Mouse (Mus musculus) stomach, embryonic 16.5 days (tissue): ENCODE measurements at regions not wholly inside any gene's neighbourhood (a gene's known extent, or its start where the extent isn't known, plus 50 kb on each side); places are given as distances from the start of the nearest gene placed in this dataset.

Experiments
- ATAC-seq: fragments of 200-750 bp; cut with Nextera tagmentation; 2 replicates; pipeline ENCODE4 v1.8.0; 2017; ENCODE audit warnings: moderate number of reproducible peaks, moderate TSS enrichment; ENCODE audit not compliant: insufficient read depth, low FRiP score
- H3K27ac ChIP-seq: fragments of 300-500 bp; sonication (generic); 2 replicates; pipeline ENCODE4 v1.5.1; 2014; ENCODE audit warnings: low read length
- H3K27me3 ChIP-seq: fragments of 300-500 bp; sonication (generic); 2 replicates; pipeline ENCODE4 v1.6.1; 2014; ENCODE audit warnings: low read length, control low read depth, mixed read lengths; ENCODE audit not compliant: control insufficient read depth, insufficient read depth
- H3K36me3 ChIP-seq: fragments of 300-500 bp; sonication (generic); 2 replicates; pipeline ENCODE4 v1.6.1; 2014; ENCODE audit warnings: low read length; ENCODE audit not compliant: control insufficient read depth, insufficient read depth
- H3K4me1 ChIP-seq: fragments of 300-500 bp; sonication (generic); 2 replicates; pipeline ENCODE4 v1.6.1; 2014; ENCODE audit warnings: low read length, control low read depth, mixed read lengths; ENCODE audit not compliant: control insufficient read depth, insufficient read depth
- H3K4me2 ChIP-seq: fragments of 300-500 bp; sonication (generic); 2 replicates; pipeline ENCODE4 v1.6.1; 2014; ENCODE audit warnings: low read depth, low read length, mixed read lengths
- H3K4me3 ChIP-seq: fragments of 300-500 bp; sonication (generic); replicated peaks from 2 replicates; pipeline ENCODE4 v1.5.1; 2014; ENCODE audit warnings: mild to moderate bottlenecking, low read length
- H3K9ac ChIP-seq: fragments of 300-500 bp; sonication (generic); 2 replicates; pipeline ENCODE4 v1.6.1; 2014; ENCODE audit warnings: low read length
- H3K9me3 ChIP-seq: fragments of 300-500 bp; sonication (generic); replicated peaks from 2 replicates; pipeline ENCODE4 v1.6.1; 2016; ENCODE audit warnings: low read length, control low read depth; ENCODE audit not compliant: control insufficient read depth
- WGBS: fragments of 180-500 bp; shearing (Covaris S2); extraction: QIAGEN DNeasy Blood & Tissue Kit; methylation state at CpG from one replicate; pipeline ENCODE4 v1.1.7; 2014; 5-methylcytosine and 5-hydroxymethylcytosine counted together

DNA sequence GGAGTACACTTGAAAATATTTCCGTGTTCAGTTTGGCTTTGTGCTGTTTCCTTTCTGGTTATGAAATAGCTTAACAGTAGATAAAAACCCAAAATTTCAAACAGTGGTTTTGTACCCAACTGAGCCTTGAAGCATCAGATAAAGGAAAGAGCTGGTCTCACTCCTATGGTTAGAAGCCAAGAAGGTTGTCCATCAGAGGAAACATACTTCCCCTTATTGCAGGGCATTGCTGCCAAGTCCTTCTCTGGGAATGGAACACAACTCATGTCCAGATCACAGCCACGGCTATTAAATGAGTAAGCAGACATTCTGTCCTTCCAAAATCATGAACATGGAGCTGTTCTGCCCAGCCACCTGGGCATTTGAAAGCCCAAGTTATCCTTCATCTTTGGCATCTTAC, 393.1 kb downstream of the Gpam start:
- no peaks in the 10 kb centered on the region for H3K36me3 ChIP-seq
- no peak for ATAC-seq
- 68% methylated on average over 2 of the region's 2 CpGs for WGBS

DNA sequence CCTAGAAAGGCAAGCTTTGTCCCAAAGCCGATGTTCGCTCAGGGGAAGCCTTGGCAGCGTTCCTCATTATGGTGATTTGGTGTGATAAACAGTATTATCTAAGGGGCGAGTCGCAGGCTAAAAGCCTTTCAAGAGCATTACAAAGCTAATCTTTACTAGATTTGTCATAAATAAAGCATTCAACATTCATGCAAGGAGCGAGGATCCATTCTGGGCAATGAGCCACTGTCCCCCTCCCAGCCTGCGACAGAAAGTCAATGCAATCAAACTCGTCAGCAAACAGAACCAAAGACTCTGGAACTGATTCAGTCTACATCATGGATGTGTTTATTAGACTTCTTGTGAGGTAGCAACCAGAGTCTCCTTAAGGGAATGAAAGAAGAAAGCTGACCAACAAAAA, 395.3 kb downstream of the Gpam start:
- H3K9me3 ChIP-seq: no peaks in the 10 kb centered on the region
- H3K36me3 ChIP-seq: no peaks in the 10 kb centered on the region
- WGBS: 35% methylated on average over 8 of the region's 8 CpGs
- ATAC-seq: no peak
- no peak overlapping the region for H3K4me3 ChIP-seq
- H3K4me1 ChIP-seq: no peaks in the 10 kb centered on the region
- H3K27ac ChIP-seq: no peak overlapping the region
- H3K4me2 ChIP-seq: no peak overlapping the region
- H3K9ac ChIP-seq: no peak overlapping the region
- no peaks in the 10 kb centered on the region for H3K27me3 ChIP-seq

More for the DNA sequence above, 393.1 kb downstream of the Gpam start:
- Histone ChIP-seq H3K9me3 (no peaks in the 10 kb centered on the region), H3K9ac (no peak overlapping the region), H3K27me3 (no peaks in the 10 kb centered on the region), H3K27ac (no peak overlapping the region), H3K4me3 (no peak overlapping the region), H3K4me1 (no peaks in the 10 kb centered on the region), H3K4me2 (no peak overlapping the region)

DNA sequence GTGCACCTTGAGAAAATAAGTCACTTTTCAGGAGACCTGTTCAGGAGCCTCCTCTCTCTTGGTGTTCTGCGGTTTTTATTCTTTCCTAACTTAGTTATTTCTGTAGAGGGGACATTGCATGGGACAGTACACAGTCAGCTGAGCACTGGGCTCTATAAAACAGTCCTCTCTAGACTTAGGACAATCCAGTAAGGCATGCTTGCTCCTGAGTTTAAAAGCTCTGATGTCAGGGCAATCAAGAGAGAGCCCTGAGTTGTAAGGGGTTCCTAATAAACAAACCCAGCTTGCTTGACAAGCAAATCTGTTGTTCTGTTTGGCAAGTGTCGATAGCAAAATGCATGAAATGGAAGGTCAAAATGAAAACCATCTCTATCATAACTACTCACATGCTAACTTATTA, 395.7 kb downstream of the Gpam start:
- Histone ChIP-seq H3K4me2 (no peak overlapping the region), H3K4me1 (no peaks in the 10 kb centered on the region), H3K9ac (no peak overlapping the region), H3K36me3 (no peaks in the 10 kb centered on the region), H3K27me3 (no peaks in the 10 kb centered on the region), H3K27ac (no peak overlapping the region), H3K4me3 (no peak overlapping the region), H3K9me3 (no peaks in the 10 kb centered on the region)
- WGBS: 80% methylated on average over 2 of the region's 2 CpGs
- ATAC-seq: no peak

DNA sequence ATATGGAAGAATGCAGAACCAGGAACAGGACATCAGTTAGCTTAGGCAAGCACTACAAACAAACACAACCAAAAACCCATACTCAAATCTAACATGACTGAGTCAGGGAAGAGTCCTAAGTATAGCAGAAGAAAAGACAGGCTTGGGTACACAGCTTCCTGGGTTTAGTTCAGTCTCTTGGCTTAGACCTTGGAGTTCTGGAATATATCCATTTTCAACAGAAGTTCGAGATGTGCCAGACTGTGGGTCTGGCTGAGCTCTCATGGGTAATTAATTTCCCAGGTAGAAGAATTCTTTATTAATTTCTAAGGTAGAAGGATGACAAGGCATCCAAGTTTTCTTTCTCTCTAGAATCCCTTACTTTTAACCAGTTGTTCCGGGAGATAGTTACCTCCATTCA, 396.2 kb downstream of the Gpam start:
- no peaks in the 10 kb centered on the region for H3K27me3 ChIP-seq
- no peaks in the 10 kb centered on the region for H3K36me3 ChIP-seq
- H3K27ac ChIP-seq: no peak overlapping the region
- H3K9me3 ChIP-seq: no peaks in the 10 kb centered on the region
- 78% methylated on average over 2 of the region's 2 CpGs for WGBS
- no peak overlapping the region for H3K9ac ChIP-seq
- H3K4me2 ChIP-seq: no peak overlapping the region
- no peaks in the 10 kb centered on the region for H3K4me1 ChIP-seq
- ATAC-seq: no peak
- H3K4me3 ChIP-seq: no peak overlapping the region

DNA sequence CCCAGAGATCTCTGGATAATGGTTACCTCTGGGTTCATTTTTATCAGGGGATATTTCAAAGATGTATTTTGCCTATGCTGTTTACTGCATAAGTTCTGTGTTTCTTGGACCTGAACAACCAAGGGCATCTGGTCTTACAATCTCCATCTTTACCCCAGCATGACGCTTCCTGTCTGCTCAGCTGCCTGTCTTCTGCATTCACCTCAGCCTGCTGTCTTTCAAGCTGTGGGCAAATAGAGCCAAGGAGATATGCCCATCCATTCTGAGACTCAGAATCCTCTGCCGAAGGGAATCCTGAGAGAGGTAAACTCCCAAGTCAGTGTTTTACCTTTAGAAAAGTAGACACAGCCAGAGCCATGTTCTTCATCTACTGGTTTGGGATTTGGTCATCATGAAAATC, 396.7 kb downstream of the Gpam start:
- Histone ChIP-seq H3K27me3 (no peaks in the 10 kb centered on the region), H3K27ac (no peak overlapping the region), H3K4me2 (no peak overlapping the region), H3K4me3 (no peak overlapping the region), H3K36me3 (no peaks in the 10 kb centered on the region), H3K4me1 (no peaks in the 10 kb centered on the region), H3K9me3 (no peaks in the 10 kb centered on the region), H3K9ac (no peak overlapping the region)
- no peak for ATAC-seq
- WGBS: 86% methylated on average over 2 of the region's 2 CpGs

DNA sequence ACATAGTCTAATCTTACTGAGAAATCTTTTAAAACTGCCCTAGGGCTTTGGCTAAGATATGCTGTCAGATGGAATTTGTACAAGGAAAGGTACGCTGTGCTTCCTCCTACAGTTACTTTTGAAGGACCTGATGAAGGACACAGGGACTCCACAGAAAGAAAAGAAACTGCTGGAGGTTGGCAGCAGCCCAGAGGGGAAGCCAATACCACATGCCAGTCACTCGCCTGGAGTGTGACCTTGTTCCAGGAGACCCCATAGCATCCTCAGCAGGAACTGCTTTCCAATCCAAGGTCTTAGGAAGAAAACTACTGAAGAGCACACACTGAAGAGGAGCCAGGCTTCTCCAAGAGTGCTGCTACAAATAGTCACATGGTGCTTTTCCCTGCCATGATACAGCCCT, 404.9 kb downstream of the Gpam start:
- Histone ChIP-seq H3K27ac (no peak overlapping the region), H3K4me1 (no peaks in the 10 kb centered on the region), H3K9ac (no peak overlapping the region), H3K9me3 (no peaks in the 10 kb centered on the region), H3K36me3 (no peaks in the 10 kb centered on the region), H3K4me2 (no peak overlapping the region), H3K27me3 (no peaks in the 10 kb centered on the region), H3K4me3 (no peak overlapping the region)
- no peak for ATAC-seq
- 66% methylated on average over 2 of the region's 2 CpGs for WGBS

DNA sequence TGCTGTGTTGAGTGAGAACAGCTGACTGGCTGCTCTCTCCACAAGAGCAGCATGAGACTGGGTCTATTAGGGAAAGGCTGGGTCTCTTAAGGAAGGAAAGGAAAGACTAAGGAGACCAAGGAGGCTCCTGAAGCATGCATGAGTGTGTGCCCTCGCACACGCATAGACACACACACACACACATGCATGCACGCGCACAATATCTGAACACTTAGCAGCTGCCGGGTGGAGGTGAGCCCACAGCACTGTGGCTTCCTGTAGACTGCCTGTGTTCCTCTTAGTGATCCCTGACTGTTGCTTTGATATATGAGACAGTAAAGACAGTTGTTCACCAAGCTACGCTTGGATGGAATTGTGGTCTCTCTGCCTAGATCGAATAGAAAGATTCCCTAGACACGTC, 429.6 kb downstream of the Gpam start:
- Histone ChIP-seq H3K9ac (no peak overlapping the region), H3K27ac (no peak overlapping the region), H3K9me3 (no peaks in the 10 kb centered on the region), H3K4me3 (no peak overlapping the region), H3K4me1 (no peaks in the 10 kb centered on the region), H3K36me3 (no peaks in the 10 kb centered on the region), H3K4me2 (no peak overlapping the region), H3K27me3 (no peaks in the 10 kb centered on the region)
- no peak for ATAC-seq
- 89% methylated on average over 8 of the region's 8 CpGs for WGBS

DNA sequence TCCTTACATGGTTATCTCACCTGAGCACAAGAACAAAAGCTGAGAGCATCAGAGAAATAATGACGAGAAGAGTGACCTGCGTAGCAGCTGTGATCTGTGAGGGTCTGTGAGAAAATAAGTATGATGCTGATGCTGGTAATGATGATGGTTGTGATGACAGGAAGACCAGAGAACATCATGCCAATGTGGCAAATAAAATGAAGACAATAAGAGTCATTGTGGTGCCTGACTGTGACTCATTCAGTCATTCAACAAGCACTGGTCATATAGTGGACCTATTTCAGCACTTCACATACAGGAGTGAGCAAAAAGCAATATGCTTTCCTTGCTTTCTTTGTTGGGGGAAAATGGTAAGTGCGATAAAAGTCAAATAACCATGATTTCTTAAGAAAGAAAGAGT, 433.3 kb downstream of the Gpam start:
- Histone ChIP-seq H3K9me3 (no peaks in the 10 kb centered on the region), H3K27me3 (no peaks in the 10 kb centered on the region), H3K9ac (no peak overlapping the region), H3K4me2 (no peak overlapping the region), H3K27ac (no peak overlapping the region), H3K4me3 (no peak overlapping the region), H3K36me3 (no peaks in the 10 kb centered on the region), H3K4me1 (no peaks in the 10 kb centered on the region)
- no peak for ATAC-seq
- WGBS: 96% methylated on average over 3 of the region's 3 CpGs

DNA sequence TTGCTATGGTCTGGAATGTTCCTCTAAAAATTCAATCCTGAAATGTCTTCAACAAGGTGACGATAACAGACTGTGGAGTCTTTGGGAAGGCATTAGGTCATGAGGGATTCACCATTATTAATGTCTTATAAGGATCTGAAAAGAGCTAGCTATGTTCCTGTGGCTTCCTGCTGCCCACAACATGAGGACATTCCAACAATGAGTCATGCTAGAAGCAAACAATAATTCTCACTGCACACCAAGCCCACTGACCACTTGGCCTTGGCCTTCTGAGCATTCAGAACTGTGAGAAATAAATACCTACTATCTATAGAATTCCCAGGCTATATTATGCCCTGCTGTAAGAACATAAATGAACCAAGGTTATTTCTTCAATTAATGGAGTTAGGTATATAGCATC, 433.9 kb downstream of the Gpam start:
- H3K36me3 ChIP-seq: no peaks in the 10 kb centered on the region
- no peak overlapping the region for H3K4me2 ChIP-seq
- no peaks in the 10 kb centered on the region for H3K27me3 ChIP-seq
- no peak for ATAC-seq
- 89% methylated on average over 1 of the region's 1 CpGs for WGBS
- H3K4me3 ChIP-seq: no peak overlapping the region
- no peaks in the 10 kb centered on the region for H3K4me1 ChIP-seq
- no peak overlapping the region for H3K27ac ChIP-seq
- H3K9ac ChIP-seq: no peak overlapping the region
- no peaks in the 10 kb centered on the region for H3K9me3 ChIP-seq

DNA sequence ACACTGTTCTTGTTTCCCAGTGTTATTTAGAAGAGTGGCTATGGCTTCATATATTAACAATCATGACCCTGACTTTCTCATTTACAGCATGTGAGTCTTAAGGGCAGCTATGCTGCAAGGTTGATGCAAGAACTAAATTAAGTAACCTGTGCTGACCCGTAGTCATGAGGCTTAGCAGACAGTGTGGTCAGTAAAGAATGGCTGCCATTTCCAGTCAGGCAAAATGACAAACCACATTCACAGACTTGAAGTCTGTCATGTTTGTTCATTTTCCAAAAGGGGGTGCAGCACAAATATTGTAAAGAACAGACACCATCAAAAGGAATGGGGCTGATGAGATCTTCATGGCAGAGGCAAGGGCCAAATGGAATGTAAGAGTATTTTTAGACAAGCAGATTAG, 435.2 kb downstream of the Gpam start:
- ATAC-seq: no peak
- 78% methylated on average over 1 of the region's 1 CpGs for WGBS

More for the DNA sequence above, 435.2 kb downstream of the Gpam start:
- no peaks in the 10 kb centered on the region for H3K27me3 ChIP-seq
- no peaks in the 10 kb centered on the region for H3K9me3 ChIP-seq
- H3K4me2 ChIP-seq: no peak overlapping the region
- H3K9ac ChIP-seq: no peak overlapping the region
- no peak overlapping the region for H3K4me3 ChIP-seq
- no peaks in the 10 kb centered on the region for H3K36me3 ChIP-seq
- H3K4me1 ChIP-seq: no peaks in the 10 kb centered on the region
- no peak overlapping the region for H3K27ac ChIP-seq
